Mouse (Mus musculus) thymus, postnatal 0 days (tissue): Measurements from ENCODE around the gene Prrxl1. TPM values are rescaled to one million over a fixed set of nuclear protein-coding genes. Genes with fewer than 3 reads are reported as not detected.

Source experiments
- DNase-seq: peaks from one replicate; pipeline ENCODE4 v3.0.0-alpha.2; 2015; ENCODE audit warnings: low spot score
- polyA plus RNA-seq: library from polyadenylated mRNA; unstranded; fragments of >200 nt; fragmentation: Nextera tagmentation; extraction: Ambion mirVana; gene quantifications from 2 replicates; pipeline ENCODE4 v1.2.1, GENCODE M21; 2015

The Prrxl1 gene
- polyA plus RNA-seq = 0.08 TPM in 1 of 2 replicates, not detected in the other

DNA sequence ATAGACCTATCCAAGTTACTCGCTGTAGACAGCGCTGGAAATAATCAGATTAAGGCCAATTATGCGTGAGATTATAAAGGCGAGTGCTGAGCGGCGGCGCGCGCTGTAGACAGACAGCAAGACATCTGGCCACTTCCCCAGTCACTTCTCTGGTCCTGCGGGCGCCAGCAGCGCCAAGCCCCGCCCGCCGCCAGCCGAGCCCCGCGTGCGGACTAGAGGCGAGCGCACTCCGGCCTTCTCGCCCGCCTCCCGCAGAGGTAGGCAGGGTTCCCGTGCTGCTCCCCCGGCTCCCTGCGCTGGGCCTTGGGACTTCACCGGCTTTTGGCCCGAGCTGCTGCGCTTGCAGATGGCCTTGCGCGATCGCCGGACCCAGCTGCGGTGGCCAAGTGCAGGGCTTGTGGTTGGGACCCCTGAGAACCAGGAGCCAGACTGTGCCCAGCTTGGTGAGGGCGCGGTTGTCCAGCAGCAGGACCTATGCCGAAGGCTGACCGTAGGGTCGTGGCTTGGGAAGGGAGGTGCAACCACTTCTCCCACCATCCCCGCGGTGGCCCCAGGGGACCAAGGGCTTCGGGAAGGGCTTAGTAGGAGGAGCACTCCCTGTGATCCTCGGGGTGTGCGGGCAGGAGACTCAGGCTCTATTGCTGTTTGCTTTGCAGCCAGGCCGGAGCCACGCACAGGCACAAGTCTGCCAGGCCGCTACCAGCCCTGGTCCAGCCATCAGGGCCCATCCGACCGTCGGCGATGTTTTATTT, at the start of gene Prrxl1:
Gene Prrxl1, plus strand, starts transcription at position 118 of the 752 bp plus-strand sequence.
- no peak for DNase-seq

DNA sequence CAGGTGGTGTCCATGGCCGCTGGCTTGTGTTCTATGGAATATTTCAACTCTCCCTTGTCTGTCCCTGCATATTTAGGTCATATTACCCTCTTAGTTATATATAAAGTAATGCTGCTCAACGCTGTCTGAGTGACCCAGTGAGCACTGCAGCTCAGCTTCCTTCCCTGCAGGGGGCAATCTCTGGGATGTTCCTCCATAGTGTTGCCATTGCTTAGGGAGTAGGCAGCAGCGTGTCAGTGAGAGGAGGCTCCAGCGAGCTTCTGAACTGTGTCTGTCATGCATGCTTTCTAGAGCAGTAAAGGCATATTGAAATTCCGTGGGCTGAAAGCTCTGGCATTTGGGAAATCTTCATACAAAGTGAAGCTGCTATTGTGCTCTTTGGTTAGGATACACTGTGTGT, 47.4 kb upstream of the Prrxl1 start:
- DNase-seq = no peak

- no peak for DNase-seq
These were observed 45.9 kb upstream of the Prrxl1 start for GRCm38 (mm10) chr14:32553198-32553903.

GRCm38 (mm10) chr14:32554860-32555526, 44.2 kb upstream of the Prrxl1 start:
- no peak for DNase-seq

DNA sequence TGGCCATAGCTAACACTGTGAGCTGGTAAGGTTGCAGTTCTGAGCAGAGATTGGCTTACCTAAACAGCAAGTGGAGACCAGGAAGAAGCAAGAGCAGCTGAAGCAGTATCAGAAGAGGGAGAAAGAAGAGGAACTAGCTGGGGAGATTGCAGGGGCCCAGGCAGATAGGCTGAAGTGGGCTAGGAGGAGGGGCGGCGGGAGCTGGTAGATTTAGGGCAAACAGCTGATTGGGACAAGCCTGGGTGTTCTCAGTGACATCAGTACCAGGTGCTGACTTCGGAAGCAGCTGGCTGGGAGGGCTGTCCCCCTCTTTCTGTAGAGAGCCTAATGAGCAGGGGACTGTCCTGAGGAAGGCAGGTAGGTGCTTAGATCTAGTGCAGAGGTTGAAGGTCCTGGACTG, 37.8 kb upstream of the Prrxl1 start:
- no peak for DNase-seq

DNA sequence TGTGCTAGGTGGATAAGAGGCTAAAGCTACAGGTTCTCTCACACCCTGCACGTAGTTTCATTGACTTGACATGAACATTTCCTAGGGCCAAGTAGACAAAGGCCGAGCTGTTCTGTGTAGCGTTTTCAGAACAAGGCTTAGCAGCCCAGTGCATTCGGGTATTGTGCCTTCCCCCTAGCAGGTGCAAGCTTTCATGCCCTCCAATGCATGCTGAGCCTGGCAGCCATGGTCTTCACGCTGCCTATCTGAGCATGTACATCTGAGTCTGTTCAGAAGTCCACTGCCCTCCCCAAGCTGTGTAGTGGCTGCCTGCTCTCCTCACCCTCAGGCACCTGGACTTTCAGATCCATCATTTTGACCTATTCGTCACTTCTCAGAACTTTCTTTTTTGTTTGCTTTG, 35.5 kb upstream of the Prrxl1 start:
- no peak for DNase-seq

DNA sequence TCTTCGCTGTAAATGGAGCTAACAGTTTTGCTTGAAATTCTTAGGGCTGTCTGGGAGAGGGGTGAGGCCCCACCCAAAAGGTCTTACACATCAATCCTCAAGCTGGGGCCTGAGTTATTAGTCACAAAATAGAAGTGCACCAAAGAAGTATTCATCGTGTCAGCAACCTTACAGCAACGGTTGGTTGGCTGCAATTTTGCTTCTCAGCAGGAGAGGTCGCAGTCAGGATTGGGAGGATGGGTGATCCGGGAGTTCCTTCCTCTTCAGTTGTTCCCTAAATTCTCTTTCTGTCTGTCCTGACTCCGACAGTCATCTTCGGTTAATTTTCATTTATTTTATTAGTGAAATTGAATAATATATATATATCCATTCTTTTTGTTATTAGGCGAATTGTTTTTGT, 26.7 kb upstream of the Prrxl1 start:
- DNase-seq = no peak

DNA sequence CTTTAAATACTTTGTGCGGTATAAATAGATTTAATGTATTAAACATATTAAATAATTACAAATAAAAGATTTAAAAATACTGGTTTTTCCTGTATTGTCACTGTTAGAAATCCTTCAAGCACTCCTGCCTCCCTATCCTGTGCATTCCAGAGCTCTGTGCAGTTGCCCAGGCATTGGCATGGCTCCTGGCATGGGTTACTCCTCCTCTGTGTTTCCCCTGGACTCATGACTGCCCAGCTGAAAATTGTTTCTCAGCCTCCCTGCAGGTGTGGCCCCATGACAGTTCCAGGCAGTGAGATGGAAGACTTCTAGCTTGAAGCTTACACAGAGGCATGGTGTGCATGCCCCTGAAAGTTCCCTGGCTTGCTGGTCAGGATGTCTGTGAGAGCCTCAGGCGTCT, 20.8 kb upstream of the Prrxl1 start:
- DNase-seq = no peak

DNA sequence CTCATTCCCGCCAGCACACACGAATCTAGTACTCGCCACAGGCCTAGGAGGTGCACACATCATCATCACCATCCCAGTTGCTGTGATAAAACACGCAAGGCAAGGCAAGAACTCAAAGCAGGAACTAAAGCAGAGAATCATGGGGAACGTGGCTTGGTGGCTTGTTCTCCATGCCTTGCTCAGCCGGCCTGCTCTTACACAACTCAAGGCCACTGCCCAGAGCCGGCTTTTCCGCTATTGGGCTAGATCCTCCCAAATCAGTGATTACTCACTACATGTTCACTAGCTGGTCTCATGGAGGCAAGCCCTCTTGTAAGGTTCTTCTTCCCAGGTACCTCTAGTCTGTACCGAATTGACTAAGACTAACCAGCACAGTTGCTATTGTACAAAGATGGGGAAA, 15.5 kb upstream of the Prrxl1 start:
- no peak for DNase-seq

DNA sequence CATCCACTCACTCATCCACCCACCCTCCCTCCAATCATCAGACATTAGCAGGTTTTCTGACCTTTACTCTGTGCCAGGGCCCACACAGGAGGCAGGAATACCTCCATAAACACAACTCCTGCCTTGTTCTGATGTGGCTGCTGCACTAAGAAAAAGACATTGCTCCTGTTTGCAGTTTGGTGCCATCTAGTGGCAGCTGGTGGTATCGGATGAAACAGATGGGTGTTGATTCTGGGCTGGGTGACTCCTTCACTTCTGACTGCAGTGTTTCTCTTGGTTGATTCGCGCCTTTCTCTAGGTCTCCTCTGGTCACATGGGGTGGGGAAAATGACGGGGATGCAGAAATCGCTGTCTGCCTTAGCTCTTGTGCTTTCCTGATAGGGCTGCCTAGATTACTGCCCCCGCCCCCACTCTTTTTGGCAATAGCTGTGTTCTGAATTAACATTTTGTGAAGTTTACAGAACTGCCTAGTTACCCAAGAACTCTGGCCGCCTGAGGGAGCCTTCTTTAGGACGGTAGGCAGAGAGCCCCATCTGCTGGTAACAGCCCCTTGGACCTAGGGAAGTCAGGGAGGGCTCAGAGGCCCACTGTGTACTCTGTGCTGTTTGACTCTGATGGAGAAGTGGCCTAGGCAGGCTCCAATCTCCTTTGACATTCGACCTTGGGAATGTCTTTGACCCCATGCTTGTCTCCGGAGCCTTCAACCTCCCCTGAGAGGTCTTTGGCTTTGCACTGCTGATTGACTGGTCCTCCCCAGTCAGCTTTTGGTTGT, 12.0 kb upstream of the Prrxl1 start:
- DNase-seq = peak; percentile 72

DNA sequence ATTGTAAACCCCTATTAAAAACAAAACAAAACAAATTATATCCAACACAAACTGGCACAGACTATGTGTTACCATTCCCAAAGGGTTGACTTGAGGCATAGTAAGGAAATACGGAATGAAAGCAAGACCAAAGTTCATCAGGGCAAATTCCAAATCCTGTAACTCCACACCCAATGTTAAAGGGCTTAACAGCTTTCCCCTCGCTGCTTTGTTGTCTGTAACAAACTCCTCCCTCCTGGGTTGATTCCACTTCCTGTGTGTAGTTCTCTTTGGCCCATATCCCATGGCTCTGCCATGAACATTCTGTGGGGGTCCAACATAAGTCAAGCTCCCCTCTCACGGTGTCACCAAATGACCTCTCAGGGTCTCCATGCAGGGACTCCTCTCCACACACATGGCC, 8.8 kb upstream of the Prrxl1 start:
- no peak for DNase-seq

DNA sequence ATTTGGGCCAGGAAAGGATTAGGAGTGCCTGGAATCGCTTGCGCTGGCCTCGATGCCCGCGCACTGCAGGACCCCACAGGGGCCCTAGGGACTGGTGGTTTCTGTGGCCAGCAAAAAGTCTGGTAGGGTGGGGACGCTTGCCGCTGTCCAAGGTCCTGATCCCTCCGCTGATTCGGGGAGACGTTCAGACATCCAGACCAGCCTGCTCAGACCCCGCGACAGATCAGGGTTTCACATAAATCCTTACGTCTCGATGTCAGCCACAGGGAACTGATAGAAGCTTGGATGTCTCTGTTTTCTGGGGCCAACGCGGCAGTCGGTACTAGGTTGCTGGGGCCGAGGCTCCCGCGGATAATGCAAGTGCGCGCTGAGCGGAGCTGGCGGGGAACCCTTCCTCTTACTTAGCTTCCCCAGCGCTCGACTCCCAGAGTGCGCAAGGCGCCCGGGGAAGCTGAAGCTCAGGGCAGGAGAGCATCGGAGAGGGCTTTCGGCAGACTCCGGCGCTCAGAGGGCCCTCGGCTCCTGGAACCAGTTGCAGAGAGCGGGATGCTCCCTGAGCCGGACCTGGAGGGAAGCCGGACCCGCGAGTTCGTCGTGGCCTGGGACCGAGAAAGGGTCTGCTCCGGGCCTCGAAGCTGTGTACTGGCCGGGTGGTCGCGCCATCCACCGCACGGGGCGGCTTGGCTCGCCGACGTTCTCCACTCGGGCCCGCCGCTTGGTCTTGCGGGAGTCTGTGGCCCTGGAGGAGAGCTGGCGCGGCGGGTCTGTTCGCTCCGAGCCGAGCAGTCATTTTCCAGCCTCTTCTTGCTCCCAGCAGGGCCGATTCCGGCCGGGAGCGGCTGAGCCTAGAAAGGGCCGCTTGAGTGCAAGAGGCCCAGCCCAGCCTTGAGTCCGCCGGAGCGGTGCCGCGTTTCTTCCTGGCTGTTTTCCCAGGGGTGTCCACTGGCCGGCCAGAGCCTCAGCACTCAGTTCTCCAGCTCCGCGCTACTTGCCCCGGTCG, 1.7 kb upstream of the Prrxl1 start:
- peak; percentile 55 for DNase-seq

DNA sequence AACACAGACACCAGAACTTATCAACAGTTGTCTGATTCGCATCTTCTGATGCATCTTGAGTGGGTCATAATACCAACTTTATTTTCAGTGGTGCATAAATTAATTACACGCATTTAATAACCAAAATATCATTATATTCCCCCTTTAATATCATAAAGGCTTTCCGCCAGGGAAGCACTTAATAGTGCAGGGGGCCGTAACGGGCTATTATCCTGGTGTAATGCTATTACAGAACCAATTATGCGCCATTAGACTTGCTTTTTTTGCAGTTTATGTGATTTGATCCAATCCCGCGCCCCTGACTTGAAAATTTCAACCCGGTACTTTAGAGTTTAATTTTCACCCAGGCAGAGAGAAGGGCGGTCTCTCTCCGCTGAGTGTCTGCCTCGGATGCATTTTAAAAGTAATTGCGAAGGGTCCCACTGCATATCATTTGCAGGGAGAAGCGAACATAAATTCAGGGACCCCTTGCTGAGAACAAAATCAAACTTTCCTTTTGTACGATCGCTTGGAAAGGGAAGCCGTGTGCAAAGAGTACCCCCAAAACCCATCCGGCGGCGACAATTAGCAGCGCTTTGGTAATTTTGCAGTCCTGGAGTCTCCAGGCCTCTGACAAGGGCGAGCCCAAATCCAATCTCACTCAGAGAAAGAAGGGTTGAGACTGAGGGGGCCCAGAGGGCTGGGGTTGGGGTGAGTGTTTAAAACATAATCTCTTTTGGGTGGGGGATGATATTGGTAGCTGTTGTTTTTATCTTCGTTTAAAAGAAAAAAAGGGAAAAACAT, 579 bp upstream of the Prrxl1 start:
- DNase-seq = no peak

DNA sequence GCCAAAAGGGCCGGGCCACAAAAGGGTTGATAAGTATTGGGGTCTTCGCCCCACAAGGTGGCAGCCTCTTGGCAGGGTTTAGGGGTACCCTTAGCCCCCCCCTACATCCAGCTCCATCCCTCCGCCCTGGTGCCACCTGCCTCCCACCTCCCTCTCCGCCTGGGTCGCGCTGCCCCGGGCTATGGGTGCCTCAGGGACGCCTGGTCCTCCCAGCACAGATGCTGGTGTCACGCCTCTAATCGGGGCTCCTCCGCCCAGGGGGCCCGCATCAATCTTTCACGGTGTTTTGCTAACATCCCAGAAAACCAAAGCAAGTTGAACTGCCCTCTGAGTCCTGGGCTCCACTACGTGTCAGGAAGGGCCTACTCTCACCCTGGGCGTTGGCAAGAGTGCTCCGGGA, 903 bp downstream of the Prrxl1 start:
- DNase-seq = no peak

- no peak for DNase-seq
These were observed 6.3 kb downstream of the Prrxl1 start for GRCm38 (mm10) chr14:32605508-32605907.

DNA sequence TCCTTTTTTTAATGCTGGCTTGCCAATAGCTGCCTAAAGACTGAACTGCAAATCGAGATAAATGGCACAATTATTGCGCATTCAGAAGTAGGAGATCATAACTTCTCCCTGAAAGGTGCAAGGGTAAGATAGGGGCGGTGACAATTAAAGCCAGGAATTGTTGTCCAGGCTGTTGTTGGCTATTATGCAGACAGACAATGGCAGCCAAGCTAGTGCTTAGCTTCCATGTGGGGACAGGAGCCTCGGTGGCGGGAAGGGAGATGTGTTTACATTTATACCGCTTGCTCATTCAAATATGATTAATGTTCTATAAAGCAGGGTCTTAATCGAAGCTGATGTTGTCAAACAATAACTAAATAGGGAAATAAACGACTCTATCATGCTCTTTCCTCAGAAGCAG, 7.1 kb downstream of the Prrxl1 start:
- no peak for DNase-seq

GRCm38 (mm10) chr14:32609392-32609791, 10.2 kb downstream of the Prrxl1 start:
- DNase-seq = no peak

DNA sequence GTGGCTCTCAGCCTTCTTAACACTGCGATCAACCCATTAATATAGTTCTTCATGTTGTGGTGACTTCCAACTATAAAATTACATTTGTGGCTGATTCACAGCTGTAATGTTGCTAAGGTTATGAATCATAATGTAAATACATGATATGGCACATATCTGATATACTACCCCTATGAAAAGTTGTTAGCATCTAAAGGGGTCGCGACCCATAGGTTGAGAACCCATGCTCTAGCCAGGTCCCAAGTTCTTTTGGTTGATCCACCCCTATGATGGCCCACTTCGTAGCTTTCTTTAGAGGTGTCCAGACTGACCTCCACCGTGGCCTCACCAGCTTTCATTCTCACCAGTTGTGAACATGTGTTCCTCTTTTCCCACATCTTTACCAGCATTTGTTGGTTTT, 18.0 kb downstream of the Prrxl1 start:
- no peak for DNase-seq

- DNase-seq = no peak
These were observed 25.0 kb downstream of the Prrxl1 start for GRCm38 (mm10) chr14:32624245-32624644.

DNA sequence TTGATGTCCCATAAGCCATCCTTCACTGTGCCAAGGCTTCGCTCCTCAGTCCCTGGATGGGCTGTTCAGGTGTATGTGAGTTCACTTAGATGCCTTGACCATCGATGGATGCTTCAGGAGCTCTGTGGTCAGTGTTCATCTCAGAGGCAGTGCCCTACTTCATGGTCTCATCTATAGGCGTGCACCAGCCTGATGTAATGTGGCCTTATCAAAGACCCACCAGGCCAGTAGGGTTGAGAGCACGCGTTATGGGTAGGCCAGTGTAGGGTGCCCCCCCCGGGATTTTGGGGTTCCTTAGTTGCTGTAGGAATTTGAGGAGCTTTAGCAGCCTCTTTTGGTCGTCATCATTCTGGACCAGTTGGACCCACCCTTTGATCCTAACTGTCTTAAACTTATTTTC, 25.6 kb downstream of the Prrxl1 start:
- no peak for DNase-seq
